Mouse (Mus musculus): ENCODE data around the gene Cpa4.

DNA sequence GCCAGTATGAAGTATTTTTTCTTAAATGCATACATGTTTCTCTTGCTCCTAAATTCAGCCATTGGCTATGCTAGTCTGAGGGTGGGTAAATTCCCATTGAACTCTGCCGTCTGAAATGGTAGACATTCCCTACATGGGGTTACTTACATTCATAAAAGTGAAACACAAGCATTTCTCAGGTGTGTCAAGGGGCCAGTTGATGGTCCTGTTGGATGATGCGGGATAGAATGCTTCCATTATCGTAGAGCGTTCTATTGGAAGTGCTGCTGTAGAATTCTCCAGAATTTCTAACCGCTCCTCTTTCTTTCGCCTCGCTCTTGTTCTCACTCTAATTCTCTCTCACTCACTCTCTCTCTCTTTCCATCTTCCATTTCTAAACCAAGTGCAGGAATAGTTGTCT, 42.5 kb downstream of the Cpa4 start, which contains the start of gene Cpa5:
- TF ChIP-seq CTCF (IDR thresholded peaks at IDR 0.05): no peak
- TF ChIP-seq EP300 (IDR thresholded peaks at IDR 0.05): no peak
